Mouse (Mus musculus): ENCODE measurements around the gene Rps9. TPM values are rescaled to one million over a fixed set of nuclear protein-coding genes. Genes with fewer than 3 reads are reported as not detected.
"Not testable (repeated sequence)": the region's sequence is repeated elsewhere in the genome, so short reads cannot be mapped to it uniquely, and the experiment has no call there.

Rps9 gene
- polyA plus RNA-seq, 1 experiment from 2014 or later, result 790 TPM

DNA sequence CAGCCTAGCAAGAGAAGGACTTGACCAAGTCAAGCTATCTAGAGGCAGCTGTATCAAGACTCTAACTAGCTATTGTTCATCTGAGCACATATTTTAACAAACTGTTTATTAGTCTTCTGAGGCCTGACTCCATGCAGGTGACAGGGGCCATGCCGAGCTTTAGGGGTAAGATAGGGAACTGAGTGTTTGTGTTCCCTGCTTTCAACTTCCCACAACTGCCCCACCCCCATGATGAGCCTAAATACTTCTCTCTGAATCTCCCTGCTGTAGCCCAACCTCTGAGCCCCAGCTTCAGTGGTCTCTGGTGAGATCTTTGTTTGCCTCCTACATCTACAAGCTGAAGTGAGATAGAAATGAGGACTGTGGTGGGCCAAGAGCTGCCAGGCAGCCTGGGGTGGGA is 11.5 kb downstream of the Rps9 start:
- Histone ChIP-seq H3K27me3 (no peaks in the 10 kb centered on the region), H3K4me1 (replicated peaks) (no peaks in the 10 kb centered on the region), H3K27ac (replicated peaks) (no peak overlapping the region), H3K9ac (no peak overlapping the region), H3K4me3 (replicated peaks) (no peak overlapping the region), H3K36me3 (replicated peaks) (no peaks in the 10 kb centered on the region), H3K4me2 (no peak overlapping the region; the same call in 1 of the 2 replicates), H3K9me3 (replicated peaks) (no peaks in the 10 kb centered on the region)
- 8% methylated on average over 1 of the region's 1 CpGs for WGBS (ENCODE audit: insufficient replicate concordance)
- ATAC-seq (ENCODE audit: insufficient read depth), result no peak

DNA sequence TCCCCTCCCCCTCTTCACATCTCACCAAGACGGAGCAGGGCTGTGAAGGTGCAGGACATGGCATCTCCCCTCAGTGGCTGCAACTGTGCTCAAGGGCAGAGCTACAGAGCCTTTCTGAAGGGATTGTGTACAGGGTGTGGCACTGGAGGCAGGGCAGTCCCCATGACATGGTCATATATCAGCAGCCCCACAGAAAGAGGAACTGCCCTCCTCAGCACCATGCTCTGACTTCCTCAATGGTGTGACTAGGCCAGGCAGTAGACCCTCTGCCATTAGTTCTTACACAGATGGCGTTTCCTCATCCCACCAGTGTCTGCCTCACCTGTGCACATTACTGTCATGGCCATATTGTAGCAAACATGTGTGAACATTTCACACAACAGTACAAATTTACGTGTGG is 16.5 kb downstream of the Rps9 start, which contains the start of gene Pirb:
Gene Pirb (minus strand): TSS at position 124 of the 400 bp plus-strand sequence.
- not testable (repeated sequence) for H3K4me1 ChIP-seq (replicated peaks); H3K4me2 ChIP-seq; H3K9me3 ChIP-seq (replicated peaks); H3K27me3 ChIP-seq; H3K27ac ChIP-seq (replicated peaks); H3K4me3 ChIP-seq (replicated peaks); H3K9ac ChIP-seq; ATAC-seq (ENCODE audit: insufficient read depth); H3K36me3 ChIP-seq (replicated peaks)
- WGBS (ENCODE audit: insufficient replicate concordance), result 12% methylated on average over 1 of the region's 3 CpGs

DNA sequence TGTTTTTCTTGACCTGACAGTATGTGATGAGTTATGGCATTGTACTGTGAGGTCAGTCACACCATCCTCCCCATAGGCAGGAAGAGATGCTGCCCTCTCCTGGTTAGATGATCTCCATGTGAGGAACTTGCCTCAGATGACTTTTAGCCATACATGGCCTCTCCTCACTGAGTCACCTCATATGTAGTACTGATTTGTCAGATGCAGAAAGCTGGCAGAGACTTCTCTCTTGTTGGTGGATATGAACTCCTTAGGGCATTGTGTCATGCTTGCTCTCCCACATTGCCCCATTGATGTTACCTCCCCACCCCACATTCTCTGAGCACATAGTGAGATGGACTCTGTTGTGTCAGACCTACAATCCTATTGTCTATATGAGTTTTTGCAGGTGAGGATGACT is 21.7 kb downstream of the Rps9 start:
- not testable (repeated sequence) for H3K27ac ChIP-seq (replicated peaks); H3K36me3 ChIP-seq (replicated peaks); H3K27me3 ChIP-seq; H3K4me3 ChIP-seq (replicated peaks); H3K9ac ChIP-seq; H3K9me3 ChIP-seq (replicated peaks); H3K4me1 ChIP-seq (replicated peaks); H3K4me2 ChIP-seq; ATAC-seq (ENCODE audit: insufficient read depth)

DNA sequence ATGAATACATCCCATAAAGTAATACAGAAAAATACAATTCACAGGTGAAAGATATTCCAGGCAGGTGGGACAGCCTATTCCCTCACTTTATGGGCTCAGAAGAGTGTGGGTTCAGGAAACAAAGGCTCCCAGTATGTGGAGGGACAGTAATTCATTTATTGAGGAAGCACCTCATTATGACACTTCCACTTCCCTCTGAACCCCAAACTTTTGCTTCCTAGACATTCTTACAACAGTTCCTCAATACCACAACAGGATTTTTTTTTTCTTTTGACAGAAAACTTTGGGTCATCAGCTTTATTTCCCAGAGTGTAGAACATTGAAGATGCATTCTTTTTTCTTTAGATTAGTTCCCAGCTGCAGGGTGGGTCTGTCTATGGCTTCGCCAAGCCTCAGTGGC is 28.9 kb downstream of the Rps9 start:
- H3K27ac ChIP-seq (replicated peaks); H3K9me3 ChIP-seq (replicated peaks); ATAC-seq (ENCODE audit: insufficient read depth); H3K4me3 ChIP-seq (replicated peaks); H3K4me1 ChIP-seq (replicated peaks); H3K4me2 ChIP-seq; H3K36me3 ChIP-seq (replicated peaks); H3K27me3 ChIP-seq; H3K9ac ChIP-seq: not testable (repeated sequence)
- no CpG with 5 or more reads among the region's 1 CpGs for WGBS (ENCODE audit: insufficient replicate concordance)

Small RNA genes lying within 50 kb of the gene (microRNA-seq; reads per million reads assigned to microRNA genes)
- 5.1 reads per million, percentile 17 among the genes with 10 or more reads in this experiment for gene Mir3572

Other genes starting within 250 kb of the Rps9 start
- gene Tarm1, start 201.4 kb upstream of the Rps9 start, polyA plus RNA-seq (2015; fragmentation: Nextera tagmentation; extraction: Ambion mirVana), result 0.30 and 0.37 TPM in 2 replicates
- 0.05 TPM in 1 of 2 replicates, not detected in the other for gene Oscar, start 87.8 kb upstream of the Rps9 start, polyA plus RNA-seq (2015; fragmentation: Nextera tagmentation; extraction: Ambion mirVana)
- gene Ndufa3, start 86.6 kb upstream of the Rps9 start, polyA plus RNA-seq (2015; fragmentation: Nextera tagmentation; extraction: Ambion mirVana), result 269 and 276 TPM in 2 replicates
- gene Tfpt, start 74.1 kb upstream of the Rps9 start, polyA plus RNA-seq (2015; fragmentation: Nextera tagmentation; extraction: Ambion mirVana), result 10.4 and 12.2 TPM in 2 replicates
- 47.0 and 49.1 TPM in 2 replicates for gene Prpf31, start 74.0 kb upstream of the Rps9 start, polyA plus RNA-seq (2015; fragmentation: Nextera tagmentation; extraction: Ambion mirVana)
- gene Cnot3, start 58.7 kb upstream of the Rps9 start, polyA plus RNA-seq (2015; fragmentation: Nextera tagmentation; extraction: Ambion mirVana), result 17.7 and 23.1 TPM in 2 replicates
- gene Leng1, start 38.2 kb upstream of the Rps9 start, polyA plus RNA-seq (2015; fragmentation: Nextera tagmentation; extraction: Ambion mirVana), result 5.9 and 6.6 TPM in 2 replicates
- 4.0 and 5.1 TPM in 2 replicates for gene Tmc4, start 26.4 kb upstream of the Rps9 start, polyA plus RNA-seq (2015; fragmentation: Nextera tagmentation; extraction: Ambion mirVana)
- 43.9 and 55.1 TPM in 2 replicates for gene Tsen34, start 11.1 kb upstream of the Rps9 start, polyA plus RNA-seq (2015; fragmentation: Nextera tagmentation; extraction: Ambion mirVana)
- gene Mboat7, start 10.5 kb upstream of the Rps9 start, polyA plus RNA-seq (2015; fragmentation: Nextera tagmentation; extraction: Ambion mirVana), result 20.9 and 24.1 TPM in 2 replicates
- 5.1 and 6.3 TPM in 2 replicates for gene Pirb, start 16.4 kb downstream of the Rps9 start, polyA plus RNA-seq (2015; fragmentation: Nextera tagmentation; extraction: Ambion mirVana)
- gene Gm15448, start 121.7 kb downstream of the Rps9 start, polyA plus RNA-seq (2015; fragmentation: Nextera tagmentation; extraction: Ambion mirVana), result 0.12 TPM in 1 of 2 replicates, not detected in the other
- 2.0 and 2.1 TPM in 2 replicates for gene Pira2, start 141.1 kb downstream of the Rps9 start, polyA plus RNA-seq (2015; fragmentation: Nextera tagmentation; extraction: Ambion mirVana)
- 1.1 and 1.6 TPM in 2 replicates for gene Gm14548, start 194.1 kb downstream of the Rps9 start, polyA plus RNA-seq (2015; fragmentation: Nextera tagmentation; extraction: Ambion mirVana)
- 0.97 and 1.3 TPM in 2 replicates for gene Lilra6, start 211.5 kb downstream of the Rps9 start, polyA plus RNA-seq (2015; fragmentation: Nextera tagmentation; extraction: Ambion mirVana)

All from liver, embryonic 15.5 days (tissue).